Mouse (Mus musculus) gonadal fat pad, adult 2 months (tissue): Measurements from ENCODE around the gene Gm13102. TPM values are rescaled to one million over a fixed set of nuclear protein-coding genes. Genes with fewer than 3 reads are reported as not detected.
"Not testable (repeated sequence)": the region's sequence is repeated elsewhere in the genome, so short reads cannot be mapped to it uniquely, and the experiment has no call there.

ENCODE experiments used
- DNase-seq: peaks from one replicate; pipeline ENCODE4 v3.0.0-alpha.2; 2012; ENCODE audit warnings: low read depth
- polyA plus RNA-seq: library from polyadenylated mRNA; depleted of rRNA; stranded (reverse); fragments of >200 nt; gene quantifications from 2 replicates; pipeline ENCODE4 v1.2.3, GENCODE M21; 2012; rRNA removed

Gm13102 gene
- 0.05 TPM in 1 of 2 replicates, not detected in the other for polyA plus RNA-seq

- DNase-seq: not testable (repeated sequence)
Observed at GRCm38 (mm10) chr4:144106174-144106573, at the start of gene Gm13102. Gm13102 (plus strand) TSS chr4:144106474.

- DNase-seq: not testable (repeated sequence)
Observed at GRCm38 (mm10) chr4:144058826-144059225, 47.4 kb upstream of the Gm13102 start, which contains the start of gene Pramel4. Pramel4 (plus strand) TSS chr4:144059126.

Other genes starting within 250 kb of the Gm13102 start
- gene Pramef6, start 206.1 kb upstream of the Gm13102 start, polyA plus RNA-seq: not detected in 2 replicates
- not detected in 2 replicates for gene Pramef25, start 155.5 kb upstream of the Gm13102 start, polyA plus RNA-seq
- not detected in 2 replicates for gene Gm13101, start 139.5 kb upstream of the Gm13102 start, polyA plus RNA-seq
- gene Pramef17, start 112.1 kb upstream of the Gm13102 start, polyA plus RNA-seq: not detected in 2 replicates
- gene Pramel4, start 47.3 kb upstream of the Gm13102 start, polyA plus RNA-seq: not detected in 2 replicates
- gene Oog3, start 56.2 kb downstream of the Gm13102 start, polyA plus RNA-seq: not detected in 2 replicates
- gene Oog2, start 84.2 kb downstream of the Gm13102 start, polyA plus RNA-seq: not detected in 2 replicates
- gene C87977, start 106.8 kb downstream of the Gm13102 start, polyA plus RNA-seq: not detected in 2 replicates
- gene Pramel5, start 174.0 kb downstream of the Gm13102 start, polyA plus RNA-seq: 0.05 TPM in 1 of 2 replicates, not detected in the other
- gene Gm13128, start 223.8 kb downstream of the Gm13102 start, polyA plus RNA-seq: not detected in 2 replicates